Mouse (Mus musculus): Measurements from ENCODE around the gene Zfp729a. TPM values are rescaled to one million over a fixed set of nuclear protein-coding genes. Genes with fewer than 3 reads are reported as not detected.
"Not testable (repeated sequence)": the region's sequence is repeated elsewhere in the genome, so short reads cannot be mapped to it uniquely, and the experiment has no call there.

Zfp729a gene
- polyA plus RNA-seq (2012; rRNA removed), result 0.09 and 0.46 TPM in 2 replicates

DNA sequence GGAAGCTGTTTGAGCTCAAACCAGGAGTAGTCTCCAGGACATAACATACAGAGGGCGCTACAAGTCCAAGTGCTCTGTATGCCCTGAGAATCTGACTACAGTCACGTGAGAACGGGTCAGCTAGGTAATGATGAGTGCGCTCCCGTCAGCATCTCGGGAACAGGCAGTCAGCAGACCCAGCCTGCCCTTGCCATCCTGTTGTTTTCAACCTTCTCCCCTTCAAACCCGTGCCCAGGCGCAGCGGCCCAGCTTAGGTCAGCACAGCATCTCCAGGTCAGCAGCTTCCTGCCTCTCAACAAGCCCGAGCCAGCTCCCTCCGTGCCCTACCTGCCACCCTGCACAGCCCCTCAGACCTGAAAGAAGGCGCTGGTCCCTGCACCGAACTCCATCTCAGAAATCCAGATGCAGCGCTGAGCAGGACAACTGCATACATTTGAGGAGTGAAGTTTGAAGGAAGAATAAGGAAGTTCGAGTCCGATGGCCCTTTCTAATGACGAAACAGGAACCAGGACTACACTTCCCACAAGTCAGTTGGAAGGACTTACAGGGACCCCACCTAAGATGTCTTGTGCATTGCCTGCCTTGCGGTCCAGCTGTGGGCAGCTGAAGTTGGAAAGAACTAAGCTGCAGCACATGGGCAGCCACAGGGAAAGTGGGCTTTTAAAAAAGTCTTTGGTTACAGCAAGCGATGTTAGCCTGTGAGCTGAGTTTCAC lies at the start of gene Zfp729a, which contains the start of gene Gm49345:
Gene Zfp729a (minus strand): TSS at position 498 of the 714 bp plus-strand sequence.
Gene Gm49345 (minus strand): TSS at position 476 of the 714 bp plus-strand sequence.
- Histone ChIP-seq H3K4me3 (ENCODE audit: low read depth, low read length) (peak within 1 kb of the TSS; percentile 79), H3K4me1 (ENCODE audit: control insufficient read depth, insufficient read depth, insufficient read length, low read length) (peaks cover 2% of the 10 kb centered on the region; the same call in 1 of the 2 replicates), H3K27ac (ENCODE audit: insufficient read depth, low read depth, low read length) (peak within 1 kb of the TSS; percentile 58), H3K36me3 (ENCODE audit: control insufficient read depth, insufficient read depth, low read length) (no peaks in the 10 kb centered on the region), H3K27me3 (ENCODE audit: control insufficient read depth, insufficient read depth, low read length) (no peaks in the 10 kb centered on the region)
- WGBS, result under 1% methylated on average over 19 of the region's 19 CpGs
- TF ChIP-seq POLR2A (IDR thresholded peaks at IDR 0.05; ENCODE audit: low read depth, low read length) (no peak; the same call in 1 of the 2 replicates), CTCF (IDR thresholded peaks at IDR 0.05; ENCODE audit: extremely low read depth, insufficient read length, insufficient replicate concordance, low read depth, low read length) (no peak; the same call in 1 of the 2 replicates)

DNA sequence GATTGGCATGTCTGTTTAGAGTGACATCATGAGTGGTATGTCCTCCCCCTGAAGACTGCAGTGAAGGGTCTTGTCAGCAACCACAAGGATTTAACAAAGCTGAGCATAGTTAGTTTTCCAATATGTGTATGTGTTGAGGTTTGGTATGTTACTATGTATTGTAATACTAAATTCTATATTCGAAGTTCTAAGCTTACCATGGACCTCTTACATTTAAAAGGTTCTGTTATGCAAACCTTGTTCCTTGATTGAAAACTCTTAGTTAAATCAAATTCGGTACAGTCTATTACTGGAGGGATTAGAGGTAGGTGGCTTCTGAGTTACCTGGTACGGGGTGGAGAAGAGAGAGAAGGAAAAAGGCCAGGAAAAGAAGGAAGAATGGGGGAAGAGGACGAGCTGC lies 49.4 kb upstream of the Zfp729a start, which contains the start of gene Zfp738:
Gene Zfp738 (minus strand): TSS at position 101 of the 400 bp plus-strand sequence.
- no peaks in the 10 kb centered on the region for H3K4me1 ChIP-seq (ENCODE audit: control insufficient read depth, insufficient read depth, insufficient read length, low read length)
- no peaks in the 10 kb centered on the region for H3K27me3 ChIP-seq (ENCODE audit: control insufficient read depth, insufficient read depth, low read length)
- H3K4me3 ChIP-seq (ENCODE audit: low read depth, low read length), result no peak within 1 kb of the TSS
- H3K36me3 ChIP-seq (ENCODE audit: control insufficient read depth, insufficient read depth, low read length), result no peaks in the 10 kb centered on the region
- H3K27ac ChIP-seq (ENCODE audit: insufficient read depth, low read depth, low read length), result no peak within 1 kb of the TSS
- 83% methylated on average over 4 of the region's 4 CpGs for WGBS
- TF ChIP-seq POLR2A (IDR thresholded peaks at IDR 0.05; ENCODE audit: low read depth, low read length) (no peak), CTCF (IDR thresholded peaks at IDR 0.05; ENCODE audit: extremely low read depth, insufficient read length, insufficient replicate concordance, low read depth, low read length) (no peak)

DNA sequence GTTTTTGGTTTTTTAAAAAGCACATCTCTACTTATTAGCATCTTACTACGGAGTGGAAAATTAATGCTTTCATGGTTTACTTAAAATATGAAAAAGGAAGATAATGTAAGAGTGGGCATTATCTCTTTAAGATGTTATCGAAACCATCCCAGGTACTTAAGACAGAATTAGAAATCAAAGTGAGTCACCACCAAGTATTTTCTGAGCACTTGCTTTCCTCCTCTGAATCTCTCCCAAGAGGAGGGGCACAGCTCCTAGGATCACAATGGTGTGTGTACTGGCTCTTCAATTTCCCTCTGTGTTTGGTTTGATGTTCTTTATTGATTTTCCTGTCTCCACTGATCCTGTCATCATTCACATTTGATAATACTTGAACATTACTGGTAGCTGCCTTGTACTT lies 46.2 kb upstream of the Zfp729a start:
- 35% methylated on average over 2 of the region's 2 CpGs for WGBS

DNA sequence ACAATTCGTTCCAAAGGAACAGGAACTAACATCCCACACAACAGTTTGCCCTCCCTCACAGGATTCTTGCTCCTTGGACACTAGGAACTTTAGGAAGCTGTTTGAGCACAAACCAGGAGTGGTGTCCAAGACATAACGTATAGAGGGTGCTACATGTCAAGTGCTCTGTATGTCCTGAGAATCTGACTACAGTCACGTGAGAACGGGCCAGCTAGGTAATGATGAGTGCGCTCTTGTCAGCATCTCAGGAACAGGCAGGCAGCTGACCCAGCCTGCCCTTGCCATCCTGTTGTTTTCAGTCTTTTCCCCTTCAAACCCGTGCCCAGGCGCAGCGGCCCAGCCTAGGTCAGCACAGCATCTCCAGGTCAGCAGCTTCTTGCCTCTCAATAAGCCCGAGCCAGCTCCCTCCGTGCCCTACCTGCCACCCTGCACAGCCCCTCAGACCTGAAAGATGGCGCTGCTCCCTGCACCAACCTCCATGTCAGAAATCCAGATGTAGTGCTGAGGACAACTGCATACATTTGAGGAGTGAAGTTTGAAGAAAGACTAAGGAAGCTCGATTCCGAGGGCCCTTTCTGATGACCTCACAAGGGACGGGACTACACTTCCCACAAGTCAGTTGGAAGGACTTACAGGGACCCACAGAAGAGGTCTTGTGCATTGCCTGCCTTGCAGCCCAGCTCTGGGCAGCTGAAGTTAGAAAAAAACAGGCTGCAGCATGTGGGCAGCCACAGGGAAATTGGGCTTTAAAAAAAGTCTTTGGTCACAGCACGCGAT lies 45.6 kb upstream of the Zfp729a start:
- not testable (repeated sequence) for H3K36me3 ChIP-seq (ENCODE audit: control insufficient read depth, insufficient read depth, low read length); H3K27me3 ChIP-seq (ENCODE audit: control insufficient read depth, insufficient read depth, low read length); H3K4me1 ChIP-seq (ENCODE audit: control insufficient read depth, insufficient read depth, insufficient read length, low read length)
- peak overlapping the region; percentile 46; the same call in 1 of the 2 replicates for H3K27ac ChIP-seq (ENCODE audit: insufficient read depth, low read depth, low read length)
- 5% methylated on average over 16 of the region's 16 CpGs for WGBS
- peak overlapping the region; percentile 97 for H3K4me3 ChIP-seq (ENCODE audit: low read depth, low read length)

More for the DNA sequence above, 46.2 kb upstream of the Zfp729a start:
- H3K27me3 ChIP-seq (ENCODE audit: control insufficient read depth, insufficient read depth, low read length); H3K36me3 ChIP-seq (ENCODE audit: control insufficient read depth, insufficient read depth, low read length); H3K27ac ChIP-seq (ENCODE audit: insufficient read depth, low read depth, low read length); H3K4me1 ChIP-seq (ENCODE audit: control insufficient read depth, insufficient read depth, insufficient read length, low read length): not testable (repeated sequence)
- H3K4me3 ChIP-seq (ENCODE audit: low read depth, low read length), result peak overlapping the region; percentile 97; the same call in 1 of the 2 replicates

DNA sequence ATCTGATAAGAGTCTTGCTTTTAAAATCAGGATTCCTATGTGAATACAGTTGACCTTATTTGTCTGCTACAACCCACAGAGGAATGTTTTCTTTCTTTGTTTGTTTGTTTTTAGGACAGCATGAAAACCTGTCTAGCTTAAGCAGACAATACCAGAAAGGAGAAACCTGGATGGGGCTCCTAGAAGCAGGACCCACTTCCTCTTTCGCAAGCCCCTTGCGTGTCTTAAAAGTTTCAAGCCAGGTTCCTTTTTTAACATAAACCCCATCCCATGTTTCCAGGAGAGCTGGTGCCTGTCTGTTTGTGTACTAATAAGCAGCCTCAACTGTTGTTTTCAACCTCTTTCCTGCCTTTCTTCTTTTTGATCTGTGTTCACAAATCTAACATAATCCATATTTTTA lies 37.3 kb upstream of the Zfp729a start:
- Histone ChIP-seq H3K27me3 (ENCODE audit: control insufficient read depth, insufficient read depth, low read length) (no peaks in the 10 kb centered on the region), H3K4me3 (ENCODE audit: low read depth, low read length) (no peak overlapping the region), H3K36me3 (ENCODE audit: control insufficient read depth, insufficient read depth, low read length) (peaks cover 5% of the 10 kb centered on the region), H3K4me1 (ENCODE audit: control insufficient read depth, insufficient read depth, insufficient read length, low read length) (no peaks in the 10 kb centered on the region), H3K27ac (ENCODE audit: insufficient read depth, low read depth, low read length) (no peak overlapping the region)
- WGBS, result 90% methylated on average over 2 of the region's 2 CpGs
- TF ChIP-seq CTCF (IDR thresholded peaks at IDR 0.05; ENCODE audit: extremely low read depth, insufficient read length, insufficient replicate concordance, low read depth, low read length) (no peak), POLR2A (IDR thresholded peaks at IDR 0.05; ENCODE audit: low read depth, low read length) (no peak)

DNA sequence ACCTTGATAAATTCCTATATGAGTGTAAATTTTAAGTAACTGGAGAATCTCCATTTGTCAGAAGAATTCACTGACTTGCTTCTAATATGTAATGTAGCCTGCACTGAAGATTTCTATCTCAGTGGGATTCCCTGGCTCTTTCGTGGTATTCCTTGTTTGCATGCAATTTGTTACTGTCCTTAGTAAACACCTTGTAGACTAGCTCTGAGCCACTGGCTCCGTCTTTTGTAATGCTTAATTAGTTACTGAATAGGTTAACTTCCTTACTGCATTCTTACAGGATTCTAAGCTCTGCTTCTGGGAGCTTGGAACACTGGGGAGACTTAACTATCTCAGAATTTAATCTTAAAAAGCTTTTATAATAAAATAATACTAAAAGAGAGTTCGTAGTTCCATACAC lies 14.9 kb upstream of the Zfp729a start:
- Histone ChIP-seq H3K4me3 (ENCODE audit: low read depth, low read length) (no peak overlapping the region), H3K4me1 (ENCODE audit: control insufficient read depth, insufficient read depth, insufficient read length, low read length) (no peaks in the 10 kb centered on the region), H3K27ac (ENCODE audit: insufficient read depth, low read depth, low read length) (no peak overlapping the region), H3K27me3 (ENCODE audit: control insufficient read depth, insufficient read depth, low read length) (no peaks in the 10 kb centered on the region), H3K36me3 (ENCODE audit: control insufficient read depth, insufficient read depth, low read length) (no peaks in the 10 kb centered on the region)
- TF ChIP-seq POLR2A (IDR thresholded peaks at IDR 0.05; ENCODE audit: low read depth, low read length) (no peak), CTCF (IDR thresholded peaks at IDR 0.05; ENCODE audit: extremely low read depth, insufficient read length, insufficient replicate concordance, low read depth, low read length) (no peak)
- WGBS, result 39% methylated on average over 3 of the region's 3 CpGs

DNA sequence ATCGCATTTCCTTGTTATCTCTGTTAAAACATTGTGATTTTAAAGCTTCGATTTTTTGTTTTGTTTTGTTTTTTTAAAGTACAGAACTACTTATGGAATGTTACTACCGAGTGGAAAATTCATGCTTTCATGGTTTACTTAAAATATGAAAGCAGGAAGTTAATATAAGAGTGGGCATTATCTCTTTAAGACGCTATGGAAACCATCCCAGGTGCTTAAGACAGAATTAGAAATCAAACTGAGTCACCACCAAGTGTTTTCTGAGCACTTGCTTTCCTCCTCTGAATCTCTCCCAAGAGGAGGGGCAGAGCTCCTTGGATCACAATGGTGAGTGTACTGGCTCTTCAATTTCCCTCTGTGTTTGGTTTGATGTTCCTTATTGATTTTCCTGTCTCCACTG lies 27.5 kb downstream of the Zfp729a start:
- WGBS, result 58% methylated on average over 4 of the region's 4 CpGs
- H3K36me3 ChIP-seq (ENCODE audit: control insufficient read depth, insufficient read depth, low read length), result no peaks in the 10 kb centered on the region

More for the DNA sequence above, 27.5 kb downstream of the Zfp729a start:
- Histone ChIP-seq H3K4me3 (ENCODE audit: low read depth, low read length) (no peak overlapping the region), H3K27me3 (ENCODE audit: control insufficient read depth, insufficient read depth, low read length) (no peaks in the 10 kb centered on the region), H3K27ac (ENCODE audit: insufficient read depth, low read depth, low read length) (no peak overlapping the region), H3K4me1 (ENCODE audit: control insufficient read depth, insufficient read depth, insufficient read length, low read length) (peaks cover 3% of the 10 kb centered on the region; the same call in 1 of the 2 replicates)
- TF ChIP-seq POLR2A (IDR thresholded peaks at IDR 0.05; ENCODE audit: low read depth, low read length) (no peak), CTCF (IDR thresholded peaks at IDR 0.05; ENCODE audit: extremely low read depth, insufficient read length, insufficient replicate concordance, low read depth, low read length) (no peak)

All from small intestine, adult 2 months (tissue).